Mouse (Mus musculus): ENCODE results near the gene Gm45021.

Gm45021 gene

GRCm38 (mm10) chr6:48642764-48643292 lies 53.4 kb downstream of the Gm45021 start:
- H3K36me3 ChIP-seq (ENCODE audit: control insufficient read depth, insufficient read depth, low read length, poor library complexity, severe bottlenecking): no peaks in the 10 kb centered on the region
- no peaks in the 10 kb centered on the region for H3K27me3 ChIP-seq (ENCODE audit: control insufficient read depth, insufficient read depth, low read length, poor library complexity, severe bottlenecking)
- DNase-seq (ENCODE audit: low read depth, low spot score): peak; percentile 83

- Histone ChIP-seq H3K36me3 (ENCODE audit: control insufficient read depth, insufficient read depth, low read length, poor library complexity, severe bottlenecking) (peaks cover 5% of the 10 kb centered on the region; the same call in 1 of the 2 replicates), H3K27me3 (ENCODE audit: control insufficient read depth, insufficient read depth, low read length, poor library complexity, severe bottlenecking) (no peaks in the 10 kb centered on the region)
- peak; percentile 90 for DNase-seq (ENCODE audit: low read depth, low spot score)
Measured at GRCm38 (mm10) chr6:48645660-48646308, 56.4 kb downstream of the Gm45021 start.

- peaks cover 5% of the 10 kb centered on the region; the same call in 1 of the 2 replicates for H3K36me3 ChIP-seq (ENCODE audit: control insufficient read depth, insufficient read depth, low read length, poor library complexity, severe bottlenecking)
- no peaks in the 10 kb centered on the region for H3K27me3 ChIP-seq (ENCODE audit: control insufficient read depth, insufficient read depth, low read length, poor library complexity, severe bottlenecking)
- no peak for DNase-seq (ENCODE audit: low read depth, low spot score)
Measured at GRCm38 (mm10) chr6:48646309-48646690, 56.9 kb downstream of the Gm45021 start.

GRCm38 (mm10) chr6:48646995-48647394 lies 57.6 kb downstream of the Gm45021 start, which contains the start of gene Gimap8:
Gene Gimap8 (plus strand): TSS chr6:48647234.
- Histone ChIP-seq H3K27me3 (ENCODE audit: control insufficient read depth, insufficient read depth, low read length, poor library complexity, severe bottlenecking) (no peaks in the 10 kb centered on the region), H3K36me3 (ENCODE audit: control insufficient read depth, insufficient read depth, low read length, poor library complexity, severe bottlenecking) (peaks cover 5% of the 10 kb centered on the region; the same call in 1 of the 2 replicates)
- DNase-seq (ENCODE audit: low read depth, low spot score): peak; percentile 92

GRCm38 (mm10) chr6:48647611-48648010 lies 58.2 kb downstream of the Gm45021 start:
- peaks cover 5% of the 10 kb centered on the region; the same call in 1 of the 2 replicates for H3K36me3 ChIP-seq (ENCODE audit: control insufficient read depth, insufficient read depth, low read length, poor library complexity, severe bottlenecking)
- DNase-seq (ENCODE audit: low read depth, low spot score): no peak

GRCm38 (mm10) chr6:48648779-48649178 lies 59.4 kb downstream of the Gm45021 start:
- no peak for DNase-seq (ENCODE audit: low read depth, low spot score)
- H3K27me3 ChIP-seq (ENCODE audit: control insufficient read depth, insufficient read depth, low read length, poor library complexity, severe bottlenecking): no peaks in the 10 kb centered on the region
- H3K36me3 ChIP-seq (ENCODE audit: control insufficient read depth, insufficient read depth, low read length, poor library complexity, severe bottlenecking): peaks cover 7% of the 10 kb centered on the region

More at GRCm38 (mm10) chr6:48647611-48648010, 58.2 kb downstream of the Gm45021 start:
- no peaks in the 10 kb centered on the region for H3K27me3 ChIP-seq (ENCODE audit: control insufficient read depth, insufficient read depth, low read length, poor library complexity, severe bottlenecking)

- DNase-seq (ENCODE audit: low read depth, low spot score): no peak
- H3K36me3 ChIP-seq (ENCODE audit: control insufficient read depth, insufficient read depth, low read length, poor library complexity, severe bottlenecking): peaks cover 9% of the 10 kb centered on the region
- no peaks in the 10 kb centered on the region for H3K27me3 ChIP-seq (ENCODE audit: control insufficient read depth, insufficient read depth, low read length, poor library complexity, severe bottlenecking)
Measured at GRCm38 (mm10) chr6:48650041-48650440, 60.6 kb downstream of the Gm45021 start.

GRCm38 (mm10) chr6:48658721-48659120 lies 69.3 kb downstream of the Gm45021 start:
- DNase-seq (ENCODE audit: low read depth, low spot score): no peak
- H3K36me3 ChIP-seq (ENCODE audit: control insufficient read depth, insufficient read depth, low read length, poor library complexity, severe bottlenecking): peaks cover 28% of the 10 kb centered on the region
- H3K27me3 ChIP-seq (ENCODE audit: control insufficient read depth, insufficient read depth, low read length, poor library complexity, severe bottlenecking): no peaks in the 10 kb centered on the region

Measured in splenic B cell, adult 2 months (primary cell).